Mouse (Mus musculus): ENCODE results near the gene Dnah17. TPM values are rescaled to one million over a fixed set of nuclear protein-coding genes. Genes with fewer than 3 reads are reported as not detected.

Dnah17 gene
- total RNA-seq (2014; rRNA removed) (under 0.01 TPM in 2 replicates), polyA plus RNA-seq (2012; rRNA removed) (under 0.01 TPM in 2 replicates)

GRCm38 (mm10) chr11:118130534-118130933 lies at the start of gene Dnah17:
TSS of gene Dnah17 (minus strand) at chr11:118130634.
- WGBS, result 94% methylated on average over 7 of the region's 7 CpGs
- Histone ChIP-seq H3K79me2 (ENCODE audit: control insufficient read depth, insufficient read depth, low read length) (no peaks in the 10 kb centered on the region), H3K9ac (ENCODE audit: low read depth, low read length) (no peak within 1 kb of the TSS), H3K4me1 (ENCODE audit: control insufficient read depth, insufficient read depth, low read length) (no peaks in the 10 kb centered on the region), H3K36me3 (ENCODE audit: control insufficient read depth, insufficient read depth, low read length) (no peaks in the 10 kb centered on the region), H3K4me3 (ENCODE audit: insufficient read depth, low read depth, low read length) (no peak within 1 kb of the TSS), H3K27ac (replicated peaks; ENCODE audit: insufficient read depth, low read depth, low read length) (no peak within 1 kb of the TSS), H3K27me3 (ENCODE audit: control insufficient read depth, insufficient read depth, low read length) (no peaks in the 10 kb centered on the region)
- DNase-seq (ENCODE audit: extremely low read depth, low read depth, low spot score), result no peak
- TF ChIP-seq CTCF (IDR thresholded peaks at IDR 0.05; ENCODE audit: low read depth, low read length) (no peak), POLR2A (IDR thresholded peaks at IDR 0.05; ENCODE audit: extremely low read depth, insufficient read depth, low read length) (no peak)

GRCm38 (mm10) chr11:118180199-118180598 lies 49.8 kb upstream of the Dnah17 start:
- no peak for TF ChIP-seq POLR2A (IDR thresholded peaks at IDR 0.05; ENCODE audit: extremely low read depth, insufficient read depth, low read length)
- TF ChIP-seq CTCF (IDR thresholded peaks at IDR 0.05; ENCODE audit: low read depth, low read length), result no peak
- DNase-seq (ENCODE audit: extremely low read depth, low read depth, low spot score), result no peak
- WGBS, result 80% methylated on average over 7 of the region's 7 CpGs
- Histone ChIP-seq H3K27me3 (ENCODE audit: control insufficient read depth, insufficient read depth, low read length) (no peaks in the 10 kb centered on the region), H3K4me1 (ENCODE audit: control insufficient read depth, insufficient read depth, low read length) (no peaks in the 10 kb centered on the region), H3K4me3 (ENCODE audit: insufficient read depth, low read depth, low read length) (no peak overlapping the region), H3K36me3 (ENCODE audit: control insufficient read depth, insufficient read depth, low read length) (peaks cover 69% of the 10 kb centered on the region), H3K79me2 (ENCODE audit: control insufficient read depth, insufficient read depth, low read length) (no peaks in the 10 kb centered on the region), H3K9ac (ENCODE audit: low read depth, low read length) (no peak overlapping the region), H3K27ac (replicated peaks; ENCODE audit: insufficient read depth, low read depth, low read length) (no peak overlapping the region)

DNA sequence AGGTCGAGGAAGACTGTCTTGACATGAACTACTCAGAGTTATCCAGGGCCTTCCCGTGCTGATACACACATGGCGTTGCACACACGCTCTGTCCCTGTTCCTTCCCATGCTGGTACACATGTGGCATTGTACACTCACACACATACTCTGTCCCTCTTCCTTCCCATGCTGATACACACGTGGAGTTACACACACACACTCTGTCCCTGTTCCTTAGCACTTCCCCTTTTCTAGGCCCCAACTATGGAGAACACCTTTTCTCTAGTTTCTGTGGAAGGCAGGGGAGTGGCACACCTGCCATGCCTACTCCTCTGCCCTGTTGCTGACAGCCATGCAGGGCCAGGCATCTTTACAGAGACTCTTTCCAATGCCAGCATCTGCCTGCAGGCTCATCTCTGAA lies 47.8 kb upstream of the Dnah17 start:
- H3K4me1 ChIP-seq (ENCODE audit: control insufficient read depth, insufficient read depth, low read length), result no peaks in the 10 kb centered on the region
- no peaks in the 10 kb centered on the region for H3K27me3 ChIP-seq (ENCODE audit: control insufficient read depth, insufficient read depth, low read length)

GRCm38 (mm10) chr11:118174752-118175151 lies 44.3 kb upstream of the Dnah17 start:
- no peaks in the 10 kb centered on the region for H3K79me2 ChIP-seq (ENCODE audit: control insufficient read depth, insufficient read depth, low read length)
- WGBS, result 81% methylated on average over 7 of the region's 7 CpGs
- DNase-seq (ENCODE audit: extremely low read depth, low read depth, low spot score), result peak; percentile 24
- H3K27ac ChIP-seq (replicated peaks; ENCODE audit: insufficient read depth, low read depth, low read length), result no peak overlapping the region
- peaks cover 44% of the 10 kb centered on the region for H3K36me3 ChIP-seq (ENCODE audit: control insufficient read depth, insufficient read depth, low read length)
- H3K9ac ChIP-seq (ENCODE audit: low read depth, low read length), result no peak overlapping the region
- H3K4me1 ChIP-seq (ENCODE audit: control insufficient read depth, insufficient read depth, low read length), result no peaks in the 10 kb centered on the region
- TF ChIP-seq CTCF (IDR thresholded peaks at IDR 0.05; ENCODE audit: low read depth, low read length) (no peak), POLR2A (IDR thresholded peaks at IDR 0.05; ENCODE audit: extremely low read depth, insufficient read depth, low read length) (no peak)
- H3K27me3 ChIP-seq (ENCODE audit: control insufficient read depth, insufficient read depth, low read length), result no peaks in the 10 kb centered on the region
- H3K4me3 ChIP-seq (ENCODE audit: insufficient read depth, low read depth, low read length), result no peak overlapping the region

More for the DNA sequence above, 47.8 kb upstream of the Dnah17 start:
- Histone ChIP-seq H3K79me2 (ENCODE audit: control insufficient read depth, insufficient read depth, low read length) (no peaks in the 10 kb centered on the region), H3K27ac (replicated peaks; ENCODE audit: insufficient read depth, low read depth, low read length) (no peak overlapping the region), H3K9ac (ENCODE audit: low read depth, low read length) (no peak overlapping the region), H3K4me3 (ENCODE audit: insufficient read depth, low read depth, low read length) (no peak overlapping the region), H3K36me3 (ENCODE audit: control insufficient read depth, insufficient read depth, low read length) (peaks cover 61% of the 10 kb centered on the region)
- DNase-seq (ENCODE audit: extremely low read depth, low read depth, low spot score), result no peak
- TF ChIP-seq CTCF (IDR thresholded peaks at IDR 0.05; ENCODE audit: low read depth, low read length) (no peak), POLR2A (IDR thresholded peaks at IDR 0.05; ENCODE audit: extremely low read depth, insufficient read depth, low read length) (no peak)
- 93% methylated on average over 5 of the region's 5 CpGs for WGBS

DNA sequence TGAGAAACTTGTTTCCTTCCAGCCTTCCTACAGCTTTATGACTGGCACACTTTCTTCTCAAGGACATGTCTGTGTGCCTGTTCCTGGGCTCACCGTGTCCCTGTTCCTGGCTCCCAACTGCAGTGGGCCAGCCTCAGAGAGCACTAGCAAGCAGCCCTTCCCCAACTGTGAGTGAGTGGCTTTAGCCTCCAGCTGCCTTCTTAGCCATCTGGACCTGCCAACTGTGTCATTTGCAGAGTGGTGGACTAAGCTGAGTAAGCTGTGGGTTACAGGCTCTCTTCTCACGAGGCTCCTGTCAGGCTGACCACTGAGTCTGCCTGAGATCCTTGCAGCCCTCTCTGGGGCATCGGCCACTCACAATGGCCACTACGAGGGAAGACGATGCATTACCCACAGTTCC lies 42.3 kb upstream of the Dnah17 start:
- no peak for DNase-seq (ENCODE audit: extremely low read depth, low read depth, low spot score)
- H3K4me1 ChIP-seq (ENCODE audit: control insufficient read depth, insufficient read depth, low read length), result no peaks in the 10 kb centered on the region
- TF ChIP-seq POLR2A (IDR thresholded peaks at IDR 0.05; ENCODE audit: extremely low read depth, insufficient read depth, low read length) (no peak), CTCF (IDR thresholded peaks at IDR 0.05; ENCODE audit: low read depth, low read length) (no peak)
- no peaks in the 10 kb centered on the region for H3K27me3 ChIP-seq (ENCODE audit: control insufficient read depth, insufficient read depth, low read length)
- no peak overlapping the region for H3K27ac ChIP-seq (replicated peaks; ENCODE audit: insufficient read depth, low read depth, low read length)
- no peak overlapping the region for H3K4me3 ChIP-seq (ENCODE audit: insufficient read depth, low read depth, low read length)
- no peak overlapping the region for H3K9ac ChIP-seq (ENCODE audit: low read depth, low read length)
- no peaks in the 10 kb centered on the region for H3K79me2 ChIP-seq (ENCODE audit: control insufficient read depth, insufficient read depth, low read length)
- H3K36me3 ChIP-seq (ENCODE audit: control insufficient read depth, insufficient read depth, low read length), result peaks cover 45% of the 10 kb centered on the region
- 89% methylated on average over 5 of the region's 5 CpGs for WGBS

DNA sequence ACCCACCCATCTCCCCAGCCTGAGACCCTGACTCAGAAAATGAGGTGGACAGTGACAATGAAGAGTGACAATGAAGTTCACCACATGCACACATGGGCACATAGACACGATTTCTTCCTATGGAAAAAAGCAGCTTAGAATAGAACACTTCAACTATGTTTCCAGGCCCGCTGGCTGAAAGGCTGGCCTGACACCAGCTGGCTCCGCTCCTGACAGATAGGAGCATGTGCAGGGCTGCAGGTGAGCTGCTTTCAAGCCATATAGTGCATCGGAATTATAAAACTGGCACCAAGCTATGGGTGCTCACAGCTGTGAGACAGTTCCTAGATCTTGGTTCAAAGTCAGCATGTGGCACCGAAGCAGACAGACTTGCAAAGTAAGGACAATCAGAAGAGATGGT lies 39.9 kb upstream of the Dnah17 start:
- Histone ChIP-seq H3K36me3 (ENCODE audit: control insufficient read depth, insufficient read depth, low read length) (peaks cover 38% of the 10 kb centered on the region), H3K4me3 (ENCODE audit: insufficient read depth, low read depth, low read length) (no peak overlapping the region), H3K79me2 (ENCODE audit: control insufficient read depth, insufficient read depth, low read length) (no peaks in the 10 kb centered on the region), H3K27me3 (ENCODE audit: control insufficient read depth, insufficient read depth, low read length) (no peaks in the 10 kb centered on the region), H3K9ac (ENCODE audit: low read depth, low read length) (no peak overlapping the region), H3K27ac (replicated peaks; ENCODE audit: insufficient read depth, low read depth, low read length) (no peak overlapping the region), H3K4me1 (ENCODE audit: control insufficient read depth, insufficient read depth, low read length) (no peaks in the 10 kb centered on the region)
- 84% methylated on average over 5 of the region's 5 CpGs for WGBS
- TF ChIP-seq POLR2A (IDR thresholded peaks at IDR 0.05; ENCODE audit: extremely low read depth, insufficient read depth, low read length) (no peak), CTCF (IDR thresholded peaks at IDR 0.05; ENCODE audit: low read depth, low read length) (no peak)
- no peak for DNase-seq (ENCODE audit: extremely low read depth, low read depth, low spot score)
